Mouse (Mus musculus): ENCODE data around the gene Rhof.

The Rhof gene

GRCm38 (mm10) chr5:123132308-123133071 is at the start of gene Rhof:
TSS of gene Rhof (minus strand) at chr5:123132692.
- DNase-seq: peak; percentile 90

GRCm38 (mm10) chr5:123181536-123181935 is 49.0 kb upstream of the Rhof start:
- no peak for DNase-seq

GRCm38 (mm10) chr5:123180390-123180789 is 47.9 kb upstream of the Rhof start:
- no peak for DNase-seq

GRCm38 (mm10) chr5:123178792-123179191 is 46.3 kb upstream of the Rhof start:
- DNase-seq: no peak

GRCm38 (mm10) chr5:123171646-123172350 is 39.3 kb upstream of the Rhof start:
- peak; percentile 87 for DNase-seq

GRCm38 (mm10) chr5:123170365-123170764 is 37.9 kb upstream of the Rhof start:
- DNase-seq: no peak

- DNase-seq: no peak
Observed at GRCm38 (mm10) chr5:123169284-123169683, 36.8 kb upstream of the Rhof start, which contains the start of gene Psmd9. TSS of gene Psmd9 (plus strand) at chr5:123169413.

GRCm38 (mm10) chr5:123167591-123167990 is 35.1 kb upstream of the Rhof start:
- no peak for DNase-seq

- no peak for DNase-seq
Observed at GRCm38 (mm10) chr5:123166437-123166836, 33.9 kb upstream of the Rhof start.

GRCm38 (mm10) chr5:123162942-123163341 is 30.4 kb upstream of the Rhof start:
- DNase-seq: no peak

GRCm38 (mm10) chr5:123160341-123160740 is 27.8 kb upstream of the Rhof start:
- no peak for DNase-seq

- no peak for DNase-seq
Observed at GRCm38 (mm10) chr5:123159866-123160265, 27.4 kb upstream of the Rhof start.

- DNase-seq: no peak
Observed at GRCm38 (mm10) chr5:123159446-123159845, 27.0 kb upstream of the Rhof start.

GRCm38 (mm10) chr5:123157972-123158371 is 25.5 kb upstream of the Rhof start:
- no peak for DNase-seq

- DNase-seq: no peak
Observed at GRCm38 (mm10) chr5:123156763-123157162, 24.3 kb upstream of the Rhof start.

- peak; percentile 82 for DNase-seq
Observed at GRCm38 (mm10) chr5:123155425-123155824, 22.9 kb upstream of the Rhof start.

- DNase-seq: no peak
Observed at GRCm38 (mm10) chr5:123152901-123153300, 20.4 kb upstream of the Rhof start.

- no peak for DNase-seq
Observed at GRCm38 (mm10) chr5:123151707-123152362, 19.3 kb upstream of the Rhof start.

- DNase-seq: peak; percentile 51
Observed at GRCm38 (mm10) chr5:123151077-123151476, 18.6 kb upstream of the Rhof start.

GRCm38 (mm10) chr5:123150641-123151040 is 18.1 kb upstream of the Rhof start:
- no peak for DNase-seq

- DNase-seq: peak; percentile 92
Observed at GRCm38 (mm10) chr5:123149451-123150400, 17.2 kb upstream of the Rhof start.

- no peak for DNase-seq
Observed at GRCm38 (mm10) chr5:123148073-123148722, 15.7 kb upstream of the Rhof start.

All from lung, postnatal 14 days (tissue).